Mouse (Mus musculus): ENCODE results near the gene Sgf29. TPM values are rescaled to one million over a fixed set of nuclear protein-coding genes. Genes with fewer than 3 reads are reported as not detected.

The Sgf29 gene
- polyA plus RNA-seq, 1 experiment from 2014 or later, result 48.3 TPM

DNA sequence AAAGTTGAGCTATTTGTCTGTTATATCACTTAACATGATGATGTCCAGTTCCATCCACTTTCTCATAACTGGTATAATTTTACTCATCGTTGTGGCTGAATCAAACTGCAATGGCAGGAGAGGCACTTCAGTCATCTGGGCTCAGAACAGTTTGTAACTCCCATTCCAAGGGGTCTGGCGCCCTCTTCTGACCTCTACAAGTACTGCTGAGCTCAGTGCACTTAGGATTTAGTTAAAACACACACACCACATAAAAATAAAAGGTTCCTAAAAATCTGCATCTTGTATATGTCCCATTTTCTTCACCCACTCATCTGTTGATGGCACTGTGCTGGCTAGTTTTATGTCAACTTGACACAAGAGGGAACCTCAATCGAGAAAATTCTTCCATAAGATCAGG lies 44.1 kb downstream of the Sgf29 start:
- Histone ChIP-seq H3K4me2 (peak overlapping the region; percentile 94), H3K36me3 (peaks cover 28% of the 10 kb centered on the region), H3K9me3 (no peaks in the 10 kb centered on the region), H3K27ac (replicated peaks) (no peak overlapping the region), H3K9ac (no peak overlapping the region), H3K27me3 (no peaks in the 10 kb centered on the region), H3K4me1 (replicated peaks) (peaks cover 36% of the 10 kb centered on the region), H3K4me3 (no peak overlapping the region)
- no peak for ATAC-seq (ENCODE audit: low read depth)
- WGBS, result 42% methylated on average over 3 of the region's 3 CpGs

DNA sequence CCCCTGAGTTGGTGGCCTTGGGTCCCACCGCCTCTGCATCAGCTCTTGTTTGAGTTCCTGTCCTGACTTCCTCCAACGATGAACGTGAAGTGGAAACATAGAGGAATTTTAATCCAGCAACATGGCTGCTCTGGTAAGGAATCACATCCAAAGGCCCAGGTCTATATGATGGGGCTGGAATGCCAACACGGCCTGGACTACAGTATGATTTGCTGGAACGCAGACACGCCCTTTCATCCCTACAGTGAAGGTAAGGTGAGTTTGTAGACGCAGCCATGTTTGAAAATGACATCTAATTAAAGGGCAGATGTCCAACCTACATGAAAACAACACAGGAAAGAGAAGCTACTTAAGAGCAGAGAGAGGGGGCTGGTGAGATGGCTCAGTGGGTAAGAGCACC lies 44.7 kb downstream of the Sgf29 start:
- 0 out of 2 replicates have a peak overlapping the region, but pooled peaks have one; percentile 8 for H3K4me3 ChIP-seq
- H3K9ac ChIP-seq, result peak overlapping the region; percentile 47; the same call in 1 of the 2 replicates
- peaks cover 36% of the 10 kb centered on the region for H3K4me1 ChIP-seq (replicated peaks)
- whole genome bisulfite sequencing, result 89% methylated on average over 7 of the region's 7 CpGs
- no peaks in the 10 kb centered on the region for H3K27me3 ChIP-seq
- peak overlapping the region; percentile 94 for H3K4me2 ChIP-seq
- H3K27ac ChIP-seq (replicated peaks), result no peak overlapping the region
- peaks cover 29% of the 10 kb centered on the region for H3K36me3 ChIP-seq
- no peaks in the 10 kb centered on the region for H3K9me3 ChIP-seq
- no peak for ATAC-seq (ENCODE audit: low read depth)

DNA sequence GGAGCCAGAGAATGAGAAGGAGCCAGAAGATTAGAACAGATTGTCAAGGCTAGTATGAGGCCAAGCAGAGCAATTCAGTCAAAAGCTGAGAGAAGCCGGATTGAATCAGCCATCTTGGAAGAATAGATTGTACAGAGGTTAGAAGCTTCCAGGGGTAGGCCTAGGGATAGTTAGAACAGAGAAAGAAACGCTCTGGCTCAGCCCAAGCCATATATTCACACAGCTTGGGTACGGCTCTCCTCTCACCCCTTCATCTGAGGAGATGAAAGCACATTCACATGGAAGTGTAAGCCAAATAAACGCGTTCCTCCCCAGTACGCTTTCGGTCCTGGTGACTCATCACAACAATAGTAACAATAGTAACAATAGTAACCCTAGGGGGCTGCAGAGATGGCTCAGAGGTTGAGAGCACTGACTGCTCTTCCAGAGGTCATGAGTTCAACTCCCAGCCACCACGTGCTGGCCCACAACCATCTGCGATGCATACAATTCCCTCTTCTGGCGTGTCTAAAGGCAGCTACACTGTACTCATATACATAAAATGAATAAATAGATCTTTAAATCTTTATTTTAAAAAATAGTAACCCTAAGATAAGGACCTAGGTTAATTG lies 45.4 kb downstream of the Sgf29 start:
- Histone ChIP-seq H3K9me3 (no peaks in the 10 kb centered on the region), H3K27ac (replicated peaks) (0 out of 2 replicates have a peak overlapping the region, but pooled peaks have one; percentile 42), H3K4me1 (replicated peaks) (peaks cover 36% of the 10 kb centered on the region), H3K36me3 (peaks cover 34% of the 10 kb centered on the region), H3K27me3 (no peaks in the 10 kb centered on the region), H3K4me2 (peak overlapping the region; percentile 94), H3K4me3 (peak overlapping the region; percentile 81), H3K9ac (peak overlapping the region; percentile 86)
- 14% methylated on average over 10 of the region's 10 CpGs for whole genome bisulfite sequencing
- no peak for ATAC-seq (ENCODE audit: low read depth)

DNA sequence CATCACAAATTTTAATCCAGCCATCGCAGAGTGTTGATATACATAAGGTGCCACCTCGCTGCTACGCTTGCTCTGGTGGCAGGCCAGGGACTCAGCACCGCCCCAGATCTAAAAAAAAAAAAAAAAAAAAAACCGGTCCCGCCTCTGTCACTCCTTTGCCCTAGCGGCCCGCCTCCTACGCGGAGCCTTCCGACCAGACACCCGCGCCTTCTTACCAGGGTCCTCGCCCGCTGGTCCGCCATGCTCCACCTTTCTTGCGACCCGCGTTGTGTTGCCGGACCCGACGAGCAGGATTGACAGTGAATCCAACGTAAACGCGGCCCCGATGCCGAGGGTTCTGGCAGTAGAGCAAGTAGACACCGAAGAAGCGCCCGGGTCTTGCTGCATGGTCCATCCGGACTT lies 46.1 kb downstream of the Sgf29 start, which contains the start of gene Bola2:
Gene Bola2, plus strand, starts transcription at position 192 of the 402 bp plus-strand sequence.
- Histone ChIP-seq H3K36me3 (peaks cover 34% of the 10 kb centered on the region), H3K4me1 (replicated peaks) (peaks cover 36% of the 10 kb centered on the region), H3K27ac (replicated peaks) (peak within 1 kb of the TSS; percentile 95), H3K27me3 (no peaks in the 10 kb centered on the region), H3K4me2 (peak within 1 kb of the TSS; percentile 94), H3K4me3 (peak within 1 kb of the TSS; percentile 81), H3K9me3 (no peaks in the 10 kb centered on the region), H3K9ac (peak within 1 kb of the TSS; percentile 87)
- peak; percentile 66 for ATAC-seq (ENCODE audit: low read depth)
- WGBS, result under 1% methylated on average over 30 of the region's 31 CpGs

DNA sequence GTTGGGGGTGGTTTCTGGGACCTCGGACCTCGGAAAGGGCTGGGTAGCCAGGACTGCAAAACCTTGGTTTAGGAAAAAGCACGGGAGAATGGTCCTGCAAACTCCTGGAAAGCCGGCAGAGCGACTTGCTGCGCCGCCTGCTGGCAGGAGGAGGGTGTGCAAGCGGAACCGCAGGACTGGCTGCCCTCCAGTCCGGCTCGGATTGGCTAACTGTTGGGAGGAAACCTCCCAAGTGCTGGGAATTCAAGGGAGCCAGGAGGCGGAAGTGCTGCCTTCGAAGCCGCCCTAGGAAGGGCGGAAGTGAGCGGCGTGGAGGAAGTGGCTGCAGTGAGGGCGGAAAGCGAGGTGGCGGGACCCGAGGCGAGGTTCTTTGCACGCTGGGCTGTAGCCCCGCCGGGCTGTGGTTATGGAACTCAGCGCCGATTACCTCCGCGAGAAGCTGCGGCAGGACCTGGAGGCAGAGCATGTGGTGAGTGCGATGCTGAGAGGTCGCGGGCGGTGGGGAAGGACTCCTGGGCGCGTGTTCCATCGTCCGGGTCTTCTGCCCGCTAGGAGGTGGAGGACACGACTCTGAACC lies 46.6 kb downstream of the Sgf29 start, which contains the start of gene Slx1b:
Gene Slx1b, minus strand, starts transcription at position 154 of the 577 bp plus-strand sequence.
- peak within 1 kb of the TSS; percentile 94 for H3K4me2 ChIP-seq
- peaks cover 36% of the 10 kb centered on the region for H3K4me1 ChIP-seq (replicated peaks)
- no peaks in the 10 kb centered on the region for H3K27me3 ChIP-seq
- H3K36me3 ChIP-seq, result peaks cover 37% of the 10 kb centered on the region
- H3K4me3 ChIP-seq, result peak within 1 kb of the TSS; percentile 81
- no peaks in the 10 kb centered on the region for H3K9me3 ChIP-seq
- peak within 1 kb of the TSS; percentile 95 for H3K27ac ChIP-seq (replicated peaks)
- WGBS, result 3% methylated on average over 40 of the region's 40 CpGs
- ATAC-seq (ENCODE audit: low read depth), result peak; percentile 98
- peak within 1 kb of the TSS; percentile 87 for H3K9ac ChIP-seq

DNA sequence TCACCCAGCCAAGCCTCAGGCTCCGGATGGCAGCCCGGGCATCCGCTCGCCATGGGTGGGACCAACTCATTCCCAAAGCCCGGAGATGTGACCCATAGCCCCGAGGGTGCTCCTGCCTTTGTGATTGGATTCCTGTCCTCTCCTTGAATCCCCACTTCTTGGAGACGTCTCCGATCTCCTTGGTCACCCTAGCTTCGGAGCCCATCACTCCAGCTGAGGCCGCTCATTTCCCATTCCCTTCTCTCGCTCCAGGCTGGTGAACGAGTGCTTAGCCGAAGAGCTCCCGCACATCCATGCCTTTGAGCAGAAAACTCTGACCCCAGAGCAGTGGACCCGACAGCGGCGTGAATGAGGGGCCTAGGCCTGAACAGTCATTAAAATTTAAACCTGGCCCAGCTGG lies 47.2 kb downstream of the Sgf29 start:
- peaks cover 32% of the 10 kb centered on the region for H3K36me3 ChIP-seq
- peak overlapping the region; percentile 81 for H3K4me3 ChIP-seq
- H3K27me3 ChIP-seq, result no peaks in the 10 kb centered on the region
- WGBS, result 2% methylated on average over 17 of the region's 17 CpGs
- H3K4me2 ChIP-seq, result peak overlapping the region; percentile 94
- peaks cover 42% of the 10 kb centered on the region for H3K4me1 ChIP-seq (replicated peaks)
- no peak; the same call in 1 of the 2 replicates for ATAC-seq (ENCODE audit: low read depth)
- H3K9ac ChIP-seq, result peak overlapping the region; percentile 87
- peak overlapping the region; percentile 68; the same call in 1 of the 2 replicates for H3K27ac ChIP-seq (replicated peaks)
- no peaks in the 10 kb centered on the region for H3K9me3 ChIP-seq

DNA sequence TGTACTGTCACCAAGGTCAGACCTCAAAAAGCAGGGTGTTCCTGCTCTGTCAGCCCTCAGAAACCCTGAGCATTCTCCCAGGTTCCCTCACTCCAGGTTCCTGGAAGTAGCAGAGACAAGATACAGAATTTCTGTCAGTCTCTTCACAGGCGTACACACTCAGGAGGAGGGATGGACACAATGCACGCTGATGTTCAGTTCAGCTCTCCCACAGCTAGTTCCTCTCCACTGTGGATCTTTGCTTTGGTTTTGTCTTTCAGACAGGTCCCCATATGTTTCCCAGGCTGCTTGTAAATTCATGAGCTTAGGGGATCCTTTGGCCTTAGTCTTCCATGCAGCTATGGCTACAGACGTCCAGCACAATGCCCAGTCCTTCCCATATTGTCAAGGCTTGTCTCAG lies 47.8 kb downstream of the Sgf29 start:
- Histone ChIP-seq H3K4me3 (peak overlapping the region; percentile 81), H3K27me3 (no peaks in the 10 kb centered on the region), H3K9me3 (no peaks in the 10 kb centered on the region), H3K4me2 (peak overlapping the region; percentile 94), H3K4me1 (replicated peaks) (peaks cover 48% of the 10 kb centered on the region), H3K27ac (replicated peaks) (no peak overlapping the region), H3K9ac (peak overlapping the region; percentile 87), H3K36me3 (peaks cover 26% of the 10 kb centered on the region)
- WGBS, result 69% methylated on average over 3 of the region's 3 CpGs
- ATAC-seq (ENCODE audit: low read depth), result no peak

DNA sequence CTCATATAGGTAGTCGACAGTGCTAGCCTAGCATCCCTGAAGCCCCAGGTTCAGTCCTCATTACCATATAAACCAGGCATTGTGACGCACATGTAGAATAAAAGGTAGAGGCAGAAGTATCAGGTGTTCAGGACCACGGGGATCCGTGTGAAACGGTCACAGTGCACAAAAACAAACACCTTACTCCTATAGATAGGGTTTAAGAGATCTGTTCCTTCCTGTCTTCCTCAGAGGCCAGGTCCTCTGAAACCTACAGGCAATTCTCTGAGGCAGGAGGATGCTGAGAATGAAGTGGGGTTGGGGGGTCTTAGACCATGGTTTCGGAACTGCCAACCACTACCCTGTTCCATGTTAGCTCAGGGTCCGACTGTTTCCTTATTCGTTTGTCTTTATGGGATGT lies 48.7 kb downstream of the Sgf29 start:
- Histone ChIP-seq H3K9me3 (no peaks in the 10 kb centered on the region), H3K4me2 (no peak overlapping the region), H3K4me1 (replicated peaks) (peaks cover 58% of the 10 kb centered on the region), H3K27ac (replicated peaks) (no peak overlapping the region), H3K36me3 (peaks cover 20% of the 10 kb centered on the region), H3K4me3 (no peak overlapping the region; the same call in 1 of the 2 replicates), H3K9ac (no peak overlapping the region), H3K27me3 (no peaks in the 10 kb centered on the region; the same call in 1 of the 2 replicates)
- ATAC-seq (ENCODE audit: low read depth), result no peak
- 96% methylated on average over 8 of the region's 8 CpGs for WGBS

DNA sequence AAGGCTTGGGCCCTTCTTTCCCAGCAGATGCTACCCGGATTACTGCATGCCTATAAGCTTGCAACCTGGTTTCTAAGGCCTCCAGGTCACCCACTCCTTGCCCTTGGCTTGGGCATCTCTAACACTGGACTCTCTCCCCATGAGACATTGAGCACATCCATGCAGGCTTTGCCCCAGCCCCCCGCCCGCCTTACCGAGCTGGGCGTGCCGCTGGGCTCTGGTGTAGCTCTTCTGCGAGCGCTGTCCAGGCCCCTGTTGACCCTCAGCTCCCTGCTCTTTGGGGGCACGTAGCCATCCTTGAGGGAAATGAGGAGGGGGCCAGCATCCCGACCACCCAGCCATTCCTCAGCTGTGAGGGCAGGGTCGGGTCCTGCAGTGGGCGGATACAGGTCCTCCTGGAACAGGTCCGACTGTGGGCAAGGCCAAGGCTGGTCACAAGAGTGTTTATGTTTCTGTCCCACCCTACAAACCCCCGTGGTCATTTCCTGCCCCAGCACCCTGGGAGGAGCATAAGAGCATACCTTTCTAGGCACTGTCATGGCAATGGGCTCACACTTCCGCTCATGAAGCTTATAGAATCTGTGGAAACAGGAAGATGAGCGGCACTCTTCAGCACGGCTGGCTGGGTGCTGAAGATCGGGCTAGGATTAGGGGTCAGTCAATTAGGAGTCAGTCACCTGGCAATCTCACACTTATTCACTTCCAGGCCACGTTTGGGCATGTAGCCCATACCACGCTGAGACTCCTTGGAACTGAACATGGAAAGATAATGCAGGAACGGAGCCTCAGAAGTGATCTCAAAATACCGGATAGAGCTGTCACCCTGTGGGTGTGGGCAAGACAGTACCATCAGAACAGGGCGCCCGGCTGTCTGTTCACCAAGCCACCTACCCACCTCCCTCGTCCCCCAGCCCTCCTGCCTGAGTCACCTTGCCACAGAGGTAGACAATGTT lies 51.2 kb downstream of the Sgf29 start:
- Histone ChIP-seq H3K4me1 (replicated peaks) (peaks cover 63% of the 10 kb centered on the region), H3K4me3 (no peak overlapping the region), H3K4me2 (0 out of 2 replicates have a peak overlapping the region, but pooled peaks have one; percentile 80), H3K9ac (no peak overlapping the region), H3K9me3 (no peaks in the 10 kb centered on the region), H3K27me3 (peaks cover 1% of the 10 kb centered on the region; the same call in 1 of the 2 replicates), H3K27ac (replicated peaks) (no peak overlapping the region), H3K36me3 (peaks cover 20% of the 10 kb centered on the region)
- 86% methylated on average over 25 of the region's 25 CpGs for WGBS
- ATAC-seq (ENCODE audit: low read depth), result no peak

DNA sequence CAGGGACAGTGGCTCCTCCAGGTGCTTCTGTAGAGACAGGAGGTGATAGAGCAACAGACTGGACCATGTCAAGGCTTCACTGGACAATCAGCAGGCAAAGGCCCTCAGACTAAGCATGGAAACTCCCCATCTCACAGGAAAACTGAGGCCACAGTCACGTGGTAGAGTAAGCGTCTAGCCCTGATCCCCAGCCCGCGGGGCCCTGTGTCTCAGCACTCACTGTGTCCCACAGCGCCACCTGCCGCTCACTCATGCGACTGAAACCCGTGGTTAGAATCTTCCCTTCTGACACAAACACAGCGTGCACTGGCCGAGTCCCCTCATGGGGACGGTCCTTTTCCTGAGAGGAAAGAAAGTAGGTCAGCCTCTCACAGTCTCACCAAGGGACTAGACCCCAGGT lies 52.0 kb downstream of the Sgf29 start:
- Histone ChIP-seq H3K4me1 (replicated peaks) (peaks cover 65% of the 10 kb centered on the region), H3K27ac (replicated peaks) (no peak overlapping the region), H3K9ac (peak overlapping the region; percentile 43), H3K9me3 (no peaks in the 10 kb centered on the region), H3K4me2 (peak overlapping the region; percentile 80), H3K4me3 (peak overlapping the region; percentile 16), H3K27me3 (peaks cover 8% of the 10 kb centered on the region; the same call in 1 of the 2 replicates), H3K36me3 (peaks cover 20% of the 10 kb centered on the region)
- WGBS, result 2% methylated on average over 11 of the region's 11 CpGs
- 0 out of 2 replicates have a peak, but pooled peaks have one; percentile 24 for ATAC-seq (ENCODE audit: low read depth)

DNA sequence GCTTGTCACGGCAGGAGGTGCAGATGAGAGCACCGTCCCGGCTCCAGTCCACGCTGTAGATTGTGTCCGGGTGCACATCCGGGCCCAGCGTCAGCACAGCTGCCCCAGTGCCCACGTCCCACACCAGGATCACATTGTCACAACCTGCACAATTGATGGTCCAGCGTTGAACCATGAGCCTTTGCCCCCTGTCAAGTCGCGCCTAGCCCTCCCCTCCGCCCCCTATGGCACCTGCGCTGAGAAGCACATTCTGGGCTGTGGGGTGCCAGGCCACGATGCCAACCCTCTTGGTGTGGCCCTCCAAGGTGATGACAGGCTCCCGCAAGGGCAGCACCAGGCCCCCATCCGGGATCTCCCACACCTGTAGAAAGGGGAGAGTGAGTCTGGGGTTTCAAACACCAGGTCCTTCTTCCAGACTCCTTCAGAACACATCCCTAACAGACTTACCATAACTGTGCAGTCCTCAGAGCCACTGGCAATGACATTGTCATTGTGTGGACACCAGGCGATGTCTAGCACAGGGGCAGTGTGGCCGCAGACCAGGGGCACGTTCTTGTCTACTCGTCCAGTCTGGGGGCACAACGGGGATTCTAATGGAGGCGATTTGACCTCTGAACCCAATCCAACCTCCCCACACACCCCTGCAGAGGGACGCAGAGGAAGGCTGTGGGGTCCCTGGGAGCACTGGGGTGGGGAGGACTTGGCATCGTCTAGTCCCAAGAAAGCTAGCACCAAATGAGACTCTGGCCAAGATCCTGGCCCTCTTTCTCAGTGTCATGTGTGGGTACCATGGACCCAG lies 52.6 kb downstream of the Sgf29 start:
- Histone ChIP-seq H3K4me3 (peak overlapping the region; percentile 16), H3K9ac (peak overlapping the region; percentile 82), H3K9me3 (no peaks in the 10 kb centered on the region), H3K4me1 (replicated peaks) (peaks cover 59% of the 10 kb centered on the region), H3K27ac (replicated peaks) (no peak overlapping the region), H3K4me2 (peak overlapping the region; percentile 80), H3K36me3 (peaks cover 20% of the 10 kb centered on the region), H3K27me3 (peaks cover 10% of the 10 kb centered on the region; the same call in 1 of the 2 replicates)
- WGBS, result 61% methylated on average over 24 of the region's 24 CpGs
- no peak for ATAC-seq (ENCODE audit: low read depth)
